Mouse (Mus musculus): ENCODE data around the gene Olfr1133. TPM values are rescaled to one million over a fixed set of nuclear protein-coding genes. Genes with fewer than 3 reads are reported as not detected.

The Olfr1133 gene
- polyA plus RNA-seq (2012; rRNA removed; ENCODE audit: low replicate concordance), result not detected in 2 replicates

DNA sequence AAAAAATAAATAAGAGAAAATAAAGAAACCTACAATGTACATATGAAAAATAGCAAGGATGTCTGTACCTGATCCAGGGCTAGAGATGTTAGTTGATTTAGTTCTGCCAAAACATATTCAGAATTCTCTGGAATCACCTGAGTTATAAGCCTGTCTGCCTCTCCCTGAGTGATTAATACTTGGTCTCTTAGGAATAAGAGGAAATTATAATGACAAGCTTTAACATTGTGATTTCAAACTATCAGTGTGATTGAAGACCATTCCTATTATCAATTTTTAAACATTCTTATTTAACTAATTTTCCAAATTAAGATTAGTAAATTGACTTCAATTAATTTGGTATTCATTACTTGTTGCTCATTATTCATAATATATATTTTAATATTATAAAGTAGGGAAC is at the start of gene Olfr1133:
Gene Olfr1133 (minus strand): TSS at position 101 of the 400 bp plus-strand sequence.

GRCm38 (mm10) chr2:87693847-87694246 is 46.7 kb upstream of the Olfr1133 start, which contains the start of gene Olfr1136:
TSS of gene Olfr1136 (minus strand) at chr2:87693947.

GRCm38 (mm10) chr2:87673564-87673963 is 26.4 kb upstream of the Olfr1133 start, which contains the start of gene Olfr1135:
TSS of gene Olfr1135 (minus strand) at chr2:87673664.

GRCm38 (mm10) chr2:87658360-87658759 is 11.2 kb upstream of the Olfr1133 start, which contains the start of gene Olfr1134:
TSS of gene Olfr1134 (minus strand) at chr2:87658460.

GRCm38 (mm10) chr2:87637435-87637834 is 9.7 kb downstream of the Olfr1133 start, which contains the start of gene Olfr1132:
TSS of gene Olfr1132 (minus strand) at chr2:87637535.

DNA sequence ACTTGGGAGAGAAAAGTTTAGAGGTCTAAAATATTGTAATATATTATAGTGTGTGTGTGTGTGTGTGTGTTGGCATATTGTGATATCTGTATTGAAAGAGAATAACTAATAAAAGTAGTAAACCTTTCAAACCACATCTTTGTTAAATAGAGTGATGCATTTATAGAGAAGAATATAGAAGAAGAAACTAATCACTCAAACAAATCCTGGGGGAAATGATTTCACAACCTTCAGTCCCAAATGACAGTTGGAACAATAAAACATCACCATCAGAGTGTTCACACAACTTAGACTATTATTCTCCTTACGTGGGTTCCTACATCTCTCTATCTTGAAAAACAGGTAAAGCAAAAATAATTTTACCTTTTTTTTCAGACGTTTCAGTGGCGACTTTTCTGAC is 20.4 kb downstream of the Olfr1133 start, which contains the start of gene Olfr1131:
Gene Olfr1131 (plus strand): TSS at position 301 of the 400 bp plus-strand sequence.

DNA sequence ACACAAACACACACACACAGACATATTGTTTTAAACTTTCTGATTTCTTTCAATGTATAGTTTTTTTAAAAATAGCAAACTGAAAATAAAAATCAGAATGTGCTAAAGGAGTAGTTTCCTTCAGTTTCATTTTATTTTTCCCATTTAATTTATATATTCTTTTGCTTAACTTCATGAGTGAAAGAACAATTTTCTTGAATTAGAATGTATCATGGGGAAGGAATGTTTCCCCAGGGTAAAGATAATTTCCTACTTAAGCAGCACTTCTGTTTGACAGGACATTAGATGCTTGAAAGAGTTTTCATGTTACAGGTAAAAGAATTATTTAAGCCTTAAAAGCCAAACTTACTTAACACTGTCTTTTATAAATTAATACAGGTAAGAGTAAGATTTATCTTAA is 41.3 kb downstream of the Olfr1133 start, which contains the start of gene Olfr1130:
Gene Olfr1130 (plus strand): TSS at position 301 of the 400 bp plus-strand sequence.

Other genes starting within 250 kb of the Olfr1133 start
- gene Olfr1123, start 230.7 kb downstream of the Olfr1133 start, polyA plus RNA-seq (2012; rRNA removed; ENCODE audit: low replicate concordance), result not detected in 2 replicates
- gene Olfr1124, start 217.1 kb downstream of the Olfr1133 start, polyA plus RNA-seq (2012; rRNA removed; ENCODE audit: low replicate concordance), result not detected in 2 replicates
- gene Olfr1126, start 193.4 kb downstream of the Olfr1133 start, polyA plus RNA-seq (2012; rRNA removed; ENCODE audit: low replicate concordance), result not detected in 2 replicates
- gene Pramel7, start 150.3 kb downstream of the Olfr1133 start, polyA plus RNA-seq (2012; rRNA removed; ENCODE audit: low replicate concordance), result not detected in 2 replicates
- not detected in 2 replicates for gene Pramel6, start 140.8 kb downstream of the Olfr1133 start, polyA plus RNA-seq (2012; rRNA removed; ENCODE audit: low replicate concordance)
- gene Olfr153, start 115.6 kb downstream of the Olfr1133 start, polyA plus RNA-seq (2012; rRNA removed; ENCODE audit: low replicate concordance), result not detected in 2 replicates
- gene Olfr1128, start 101.8 kb downstream of the Olfr1133 start, polyA plus RNA-seq (2012; rRNA removed; ENCODE audit: low replicate concordance), result not detected in 2 replicates
- gene Olfr1129, start 73.5 kb downstream of the Olfr1133 start, polyA plus RNA-seq (2012; rRNA removed; ENCODE audit: low replicate concordance), result not detected in 2 replicates
- not detected in 2 replicates for gene Olfr1130, start 41.2 kb downstream of the Olfr1133 start, polyA plus RNA-seq (2012; rRNA removed; ENCODE audit: low replicate concordance)
- not detected in 2 replicates for gene Olfr1131, start 20.3 kb downstream of the Olfr1133 start, polyA plus RNA-seq (2012; rRNA removed; ENCODE audit: low replicate concordance)
- not detected in 2 replicates for gene Olfr1132, start 9.8 kb downstream of the Olfr1133 start, polyA plus RNA-seq (2012; rRNA removed; ENCODE audit: low replicate concordance)
- not detected in 2 replicates for gene Olfr1134, start 11.1 kb upstream of the Olfr1133 start, polyA plus RNA-seq (2012; rRNA removed; ENCODE audit: low replicate concordance)
- not detected in 2 replicates for gene Olfr1135, start 26.3 kb upstream of the Olfr1133 start, polyA plus RNA-seq (2012; rRNA removed; ENCODE audit: low replicate concordance)
- gene Olfr1136, start 46.6 kb upstream of the Olfr1133 start, polyA plus RNA-seq (2012; rRNA removed; ENCODE audit: low replicate concordance), result not detected in 2 replicates
- not detected in 2 replicates for gene Olfr1137, start 65.8 kb upstream of the Olfr1133 start, polyA plus RNA-seq (2012; rRNA removed; ENCODE audit: low replicate concordance)
- gene Olfr1138, start 92.6 kb upstream of the Olfr1133 start, polyA plus RNA-seq (2012; rRNA removed; ENCODE audit: low replicate concordance), result not detected in 2 replicates
- gene Olfr1140, start 96.4 kb upstream of the Olfr1133 start, polyA plus RNA-seq (2012; rRNA removed; ENCODE audit: low replicate concordance), result not detected in 2 replicates
- not detected in 2 replicates for gene Olfr1141, start 106.6 kb upstream of the Olfr1133 start, polyA plus RNA-seq (2012; rRNA removed; ENCODE audit: low replicate concordance)
- not detected in 2 replicates for gene Olfr152, start 132.1 kb upstream of the Olfr1133 start, polyA plus RNA-seq (2012; rRNA removed; ENCODE audit: low replicate concordance)
- gene Olfr1143, start 153.2 kb upstream of the Olfr1133 start, polyA plus RNA-seq (2012; rRNA removed; ENCODE audit: low replicate concordance), result not detected in 2 replicates
- not detected in 2 replicates for gene Olfr1145, start 162.4 kb upstream of the Olfr1133 start, polyA plus RNA-seq (2012; rRNA removed; ENCODE audit: low replicate concordance)
- not detected in 2 replicates for gene Olfr1148, start 183.2 kb upstream of the Olfr1133 start, polyA plus RNA-seq (2012; rRNA removed; ENCODE audit: low replicate concordance)
- not detected in 2 replicates for gene Olfr1150-ps1, start 196.6 kb upstream of the Olfr1133 start, polyA plus RNA-seq (2012; rRNA removed; ENCODE audit: low replicate concordance)
- not detected in 2 replicates for gene Olfr1151, start 208.5 kb upstream of the Olfr1133 start, polyA plus RNA-seq (2012; rRNA removed; ENCODE audit: low replicate concordance)
- not detected in 2 replicates for gene Olfr1152, start 219.1 kb upstream of the Olfr1133 start, polyA plus RNA-seq (2012; rRNA removed; ENCODE audit: low replicate concordance)
- not detected in 2 replicates for gene Olfr1153, start 247.6 kb upstream of the Olfr1133 start, polyA plus RNA-seq (2012; rRNA removed; ENCODE audit: low replicate concordance)